Comparison of ENCODE assay signal across 15 mouse cellular contexts in the genomic region with DNA sequence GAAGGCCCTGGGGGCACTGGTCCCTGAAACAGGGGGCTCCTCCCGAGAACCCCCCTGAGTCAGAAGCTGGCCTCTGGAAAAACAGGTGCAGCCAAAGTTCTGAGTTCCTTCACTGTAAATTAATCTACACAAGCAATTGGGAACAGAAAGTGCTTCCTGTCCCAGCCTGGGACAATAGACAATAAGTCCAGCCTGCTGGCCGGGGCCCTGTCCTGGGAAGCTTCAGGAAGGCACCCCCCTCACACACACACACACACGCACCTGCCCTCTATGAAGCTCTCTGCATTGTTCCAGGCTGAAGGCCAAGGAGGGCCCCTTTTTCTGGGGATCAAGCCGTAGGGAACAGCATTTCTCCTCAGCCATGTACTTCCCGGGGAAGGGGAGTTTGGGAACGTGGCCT. TPM values are rescaled to one million over a fixed set of nuclear protein-coding genes. Genes with fewer than 3 reads are reported as not detected.
DNase-seq lines count a peak whose midpoint lies in the region; ATAC-seq and TF ChIP-seq lines count a peak whose summit lies in the region.
"Had no signal": no experiment of that assay in that cellular context is flagged by ENCODE, and none has a peak within 500 bp of the region (broad histone marks: within the 10 kb centered on the region; RNA-seq: fewer than 3 reads in every experiment).

No protein-coding gene starts in this region.

- ATAC-seq in limb, embryonic 11.5 days (ENCODE audit: insufficient number of reproducible peaks, low FRiP score, low TSS enrichment, low read depth), result no peak
- ATAC-seq in megakaryocyte progenitor cell, adult 5-6 weeks (replicated peaks; ENCODE audit: poor library complexity), result no peak
- no peak for ATAC-seq in cerebellum, adult (ENCODE audit: insufficient number of reproducible peaks, low FRiP score, low TSS enrichment)
- ATAC-seq: forebrain, embryonic 15.5 days; midbrain, embryonic 15.5 days had no signal

- intact Hi-C loops in gastrocnemius, adult 2 months (cut with DNase I), result no loop called here
- intact Hi-C loops in gastrocnemius, postnatal 36 days (cut with DNase I), result no loop called here
- intact Hi-C loops in heart, postnatal 25 days (cut with DNase I), result loop anchor here (1.0 to 5.0 kb wide), 4 partner anchors 13 to 228 kb away; no protein-coding TSS in a partner anchor

- H3K9ac ChIP-seq in limb, embryonic 11.5 days (ENCODE audit: low read length), result 0 out of 2 replicates have a peak overlapping the region, but pooled peaks have one; percentile 17
- H3K9ac ChIP-seq: embryonic facial prominence, embryonic 12.5 days; forebrain, embryonic 15.5 days; midbrain, embryonic 15.5 days; neural tube, embryonic 12.5 days had no signal

- 73% methylated on average over 6 of the region's 6 CpGs for WGBS in limb, embryonic 11.5 days
- 88% methylated on average over 6 of the region's 6 CpGs for WGBS in limb, embryonic 10.5 days

- 0 out of 2 replicates have a peak, but pooled peaks cover 5% of the 10 kb centered on the region for H3K4me1 ChIP-seq in limb, embryonic 11.5 days (ENCODE audit: control insufficient read depth, insufficient read depth, low read length)
- peaks cover 32% of the 10 kb centered on the region for H3K4me1 ChIP-seq in limb, embryonic 10.5 days

- TF ChIP-seq CTCF in gastrocnemius, adult 2 months (IDR thresholded peaks at IDR 0.05), result no peak

- H3K27me3 ChIP-seq in limb, embryonic 11.5 days (ENCODE audit: control insufficient read depth, insufficient read depth, low read length), result no peaks in the 10 kb centered on the region; the same call in 1 of the 2 replicates
- H3K27me3 ChIP-seq in limb, embryonic 10.5 days (ENCODE audit: low read depth, poor library complexity, severe bottlenecking), result peaks cover 66% of the 10 kb centered on the region
- H3K27me3 ChIP-seq: forebrain, embryonic 15.5 days; midbrain, embryonic 15.5 days had no signal

- H3K27ac ChIP-seq in gastrocnemius, adult 2 months, result 0 out of 2 replicates have a peak overlapping the region, but pooled peaks have one; percentile 40
- H3K27ac ChIP-seq in limb, embryonic 11.5 days (replicated peaks; ENCODE audit: low read depth, low read length), result no peak overlapping the region
- H3K27ac ChIP-seq in limb, embryonic 10.5 days, result no peak overlapping the region
- H3K27ac ChIP-seq: embryonic facial prominence, embryonic 12.5 days; forebrain, embryonic 15.5 days; midbrain, embryonic 15.5 days; neural tube, embryonic 12.5 days had no signal

- H3K4me3 ChIP-seq in gastrocnemius, adult 2 months, result no peak overlapping the region
- H3K4me3 ChIP-seq in limb, embryonic 11.5 days (ENCODE audit: low read depth, low read length), result no peak overlapping the region
- no peak overlapping the region for H3K4me3 ChIP-seq in limb, embryonic 10.5 days
- H3K4me3 ChIP-seq: embryonic facial prominence, embryonic 12.5 days; forebrain, embryonic 15.5 days; midbrain, embryonic 15.5 days; neural tube, embryonic 12.5 days had no signal

- no peak overlapping the region for H3K4me2 ChIP-seq in limb, embryonic 11.5 days (ENCODE audit: low read depth, severe bottlenecking)
- H3K4me2 ChIP-seq: embryonic facial prominence, embryonic 12.5 days; forebrain, embryonic 15.5 days; midbrain, embryonic 15.5 days; neural tube, embryonic 12.5 days had no signal

- no peaks in the 10 kb centered on the region for H3K36me3 ChIP-seq in limb, embryonic 11.5 days (ENCODE audit: control insufficient read depth, insufficient read depth, low read length)
- H3K36me3 ChIP-seq in limb, embryonic 10.5 days, result no peaks in the 10 kb centered on the region
- H3K36me3 ChIP-seq: embryonic facial prominence, embryonic 12.5 days; forebrain, embryonic 15.5 days; midbrain, embryonic 15.5 days; neural tube, embryonic 12.5 days had no signal

- H3K9me3 ChIP-seq in limb, embryonic 11.5 days (ENCODE audit: control insufficient read depth, low read length), result no peaks in the 10 kb centered on the region
- H3K9me3 ChIP-seq in limb, embryonic 10.5 days (replicated peaks), result no peaks in the 10 kb centered on the region
- H3K9me3 ChIP-seq: forebrain, embryonic 15.5 days; midbrain, embryonic 15.5 days; neural tube, embryonic 12.5 days had no signal

- DNase-seq in gastrocnemius, adult 2 months, result no peak
- no peak for DNase-seq in gastrocnemius, postnatal 36 days
- no peak for DNase-seq in limb, embryonic 11.5 days (ENCODE audit: low spot score)
- DNase-seq in limb, embryonic 10.5 days (ENCODE audit: low spot score), result no peak
- DNase-seq in heart, postnatal 25 days (ENCODE audit: low spot score), result peak; percentile 57
- peak; percentile 70 for DNase-seq in lung, postnatal 10 days
- DNase-seq: cerebellum, adult 9-11 months; right cerebral cortex, postnatal 14 days; thymus, postnatal 36 days had no signal

RNA-seq across cellular contexts. Expression of gene Rpn1, which starts 49.6 kb away (rescaled TPM):
- total RNA-seq in gastrocnemius, adult 2 months (2021), result 10 to 100 TPM; 75.9 to 83.2 TPM
- 10 to 100 TPM; 65.2 to 80.5 TPM for total RNA-seq in gastrocnemius, postnatal 36 days (2021)
- polyA plus RNA-seq in limb, embryonic 11.5 days (2014; fragmentation: Nextera tagmentation; extraction: Ambion mirVana), result 332 and 352 TPM in 2 replicates
- 324 and 340 TPM in 2 replicates for polyA plus RNA-seq in limb, embryonic 10.5 days (2016; fragmentation: Nextera tagmentation; extraction: Ambion mirVana)
- 100 to 1,000 TPM in 1 of 2 experiments, 10 to 100 TPM in 1; 95.7 to 115 TPM for total RNA-seq in heart, postnatal 25 days (2021)
- total RNA-seq in megakaryocyte progenitor cell, adult 5-6 weeks (2015), result 200 and 205 TPM in 2 replicates
- total RNA-seq in megakaryocyte progenitor cell, adult 5-6 weeks (2017), result 385 and 395 TPM in 2 replicates

RNA-seq across cellular contexts. Expression of gene Gata2, which starts 59.8 kb away (rescaled TPM):
- 1 to 10 TPM; 4.4 to 9.9 TPM for total RNA-seq in gastrocnemius, adult 2 months (2021)
- total RNA-seq in gastrocnemius, postnatal 36 days (2021), result 1 to 10 TPM; 4.2 to 4.3 TPM
- polyA plus RNA-seq in limb, embryonic 11.5 days (2014; fragmentation: Nextera tagmentation; extraction: Ambion mirVana), result 1.9 and 4.0 TPM in 2 replicates
- 6.8 and 9.0 TPM in 2 replicates for polyA plus RNA-seq in limb, embryonic 10.5 days (2016; fragmentation: Nextera tagmentation; extraction: Ambion mirVana)
- total RNA-seq in heart, postnatal 25 days (2021), result 10 to 100 TPM; 17.0 to 19.8 TPM
- 11.2 and 19.8 TPM in 2 replicates for total RNA-seq in megakaryocyte progenitor cell, adult 5-6 weeks (2015)
- total RNA-seq in megakaryocyte progenitor cell, adult 5-6 weeks (2017), result 6.0 and 10.1 TPM in 2 replicates

Comparison
In these comparisons a context has a peak if more than half of its experiments do, and no peak if none do; other contexts are left out.
1. DNase-seq: peak in heart, postnatal 25 days (single experiment) and lung, postnatal 10 days (single experiment); none in gastrocnemius, adult 2 months (single experiment), gastrocnemius, postnatal 36 days (0 of 2), limb, embryonic 11.5 days (single experiment) and limb, embryonic 10.5 days (single experiment).